Mouse (Mus musculus): ENCODE data around the gene Fbp1.

GRCm38 (mm10) chr13:62932452-62932851 is 44.4 kb upstream of the Fbp1 start:
- TF ChIP-seq POLR2A (IDR thresholded peaks at IDR 0.05; ENCODE audit: insufficient read depth, low read depth, low read length) (no peak), CTCF (IDR thresholded peaks at IDR 0.05; ENCODE audit: insufficient read depth, low read depth, low read length) (no peak)
